Mouse (Mus musculus): Measurements from ENCODE around the gene Zfpm1.

DNA sequence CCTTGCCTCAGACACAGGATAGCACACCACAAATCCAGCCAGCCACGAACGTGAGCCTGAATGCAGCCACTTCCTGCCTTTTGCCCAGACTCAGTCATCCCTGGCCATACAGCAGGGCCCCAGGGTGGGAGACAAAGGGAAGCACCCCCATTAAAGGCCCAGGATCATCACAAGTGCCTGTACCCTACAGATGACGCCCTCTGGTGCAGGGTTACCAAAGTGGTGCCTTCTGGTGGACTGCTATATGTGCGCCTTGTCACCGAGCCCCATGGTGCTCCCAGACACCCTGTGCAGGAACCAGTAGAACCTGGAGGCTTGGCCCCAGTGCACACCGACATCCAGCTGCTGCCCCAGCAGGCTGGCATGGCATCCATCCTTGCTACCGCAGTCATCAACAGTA lies 51.6 kb downstream of the Zfpm1 start:
- TF ChIP-seq CTCF (IDR thresholded peaks at IDR 0.05; ENCODE audit: control insufficient read depth, insufficient read depth, insufficient replicate concordance, low read depth, low read length): no peak
- no peak for TF ChIP-seq POLR2A (IDR thresholded peaks at IDR 0.05; ENCODE audit: control insufficient read depth, low read depth, low read length)

Measured in testis, adult 2 months (tissue).